Mouse (Mus musculus) heart, adult 2 months (tissue): ENCODE measurements around the gene Glp1r.

Experiments
- CTCF ChIP-seq: fragments of 200-600 bp; IDR thresholded peaks from 2 replicates; pipeline ENCODE4 v1.8.1; 2022; ENCODE audit warnings: antibody characterized with exemption, mild to moderate bottlenecking, moderate library complexity
- POLR2A ChIP-seq: fragments of 200-500 bp; IDR thresholded peaks from 2 replicates; pipeline ENCODE4 v1.6.1; 2011; ENCODE audit warnings: mild to moderate bottlenecking, low read depth, low read length, control low read depth; ENCODE audit not compliant: insufficient read depth

DNA sequence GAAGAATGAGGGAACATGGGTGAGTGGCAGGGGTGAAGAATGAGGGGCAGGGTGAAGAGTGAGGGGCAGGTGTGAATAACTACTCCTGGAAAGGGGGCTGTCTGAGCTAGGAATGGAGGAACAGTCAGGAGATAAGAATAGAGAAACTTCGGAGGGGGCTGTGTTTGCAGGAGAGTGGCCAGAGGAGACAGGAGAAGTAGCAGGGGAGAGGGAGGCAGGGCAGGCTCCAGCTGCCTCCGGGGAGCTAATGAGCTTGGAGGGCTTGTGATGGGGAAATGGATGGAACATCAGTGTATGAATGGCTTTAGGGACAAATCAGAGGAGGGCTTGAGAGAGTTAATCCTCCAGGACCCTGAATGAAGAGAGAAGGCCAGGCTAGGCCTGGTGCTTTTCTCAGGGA lies 4.5 kb upstream of the Glp1r start:
- TF ChIP-seq POLR2A = no peak
- TF ChIP-seq CTCF = no peak
